Comparison of ENCODE assay signal across 9 mouse cellular contexts in genomic region chr17:79051606-79052005, GRCm38 (mm10). TPM values are rescaled to one million over a fixed set of nuclear protein-coding genes. Genes with fewer than 3 reads are reported as not detected.
DNase-seq lines count a peak whose midpoint lies in the region; ATAC-seq and TF ChIP-seq lines count a peak whose summit lies in the region.
"Had no signal": no experiment of that assay in that cellular context is flagged by ENCODE, and none has a peak within 500 bp of the region (broad histone marks: within the 10 kb centered on the region; RNA-seq: fewer than 3 reads in every experiment).

Gene Qpct (plus strand): TSS chr17:79051906.

- H3K9ac ChIP-seq in forebrain, embryonic 14.5 days (ENCODE audit: low read length): peak within 1 kb of the TSS; percentile 62
- peak within 1 kb of the TSS; percentile 11; the same call in 1 of the 2 replicates for H3K9ac ChIP-seq in limb, embryonic 15.5 days

- H3K27me3 ChIP-seq in heart, embryonic 10.5 days (ENCODE audit: insufficient read depth, poor library complexity, severe bottlenecking): peaks cover 14% of the 10 kb centered on the region
- H3K27me3 ChIP-seq in C2C12 (ENCODE audit: control insufficient read depth, insufficient read depth, insufficient read length): no peaks in the 10 kb centered on the region
- H3K27me3 ChIP-seq in forebrain, embryonic 14.5 days (replicated peaks; ENCODE audit: control insufficient read depth, insufficient read depth, low read length): no peaks in the 10 kb centered on the region
- peaks cover 27% of the 10 kb centered on the region for H3K27me3 ChIP-seq in limb, embryonic 15.5 days

- peak within 1 kb of the TSS; percentile 34 for H3ac ChIP-seq in C2C12 (ENCODE audit: control insufficient read depth, insufficient read length, low read depth)

- peak within 1 kb of the TSS; percentile 85 for H3K27ac ChIP-seq in heart, embryonic 10.5 days
- H3K27ac ChIP-seq in forebrain, embryonic 14.5 days (ENCODE audit: low read depth, low read length): 0 out of 2 replicates have a peak within 1 kb of the TSS, but pooled peaks have one; percentile 5
- H3K27ac ChIP-seq in limb, embryonic 15.5 days: no peak within 1 kb of the TSS

- no peak for TF ChIP-seq CTCF in C2C12 (IDR thresholded peaks at IDR 0.05; ENCODE audit: control insufficient read depth, insufficient read depth, insufficient read length)

- H3K4me3 ChIP-seq in heart, embryonic 10.5 days: peak within 1 kb of the TSS; percentile 75
- H3K4me3 ChIP-seq in C2C12 (ENCODE audit: insufficient read depth, poor library complexity, severe bottlenecking): no peak within 1 kb of the TSS
- peak within 1 kb of the TSS; percentile 55 for H3K4me3 ChIP-seq in forebrain, embryonic 14.5 days (ENCODE audit: low read depth, low read length)
- peak within 1 kb of the TSS; percentile 52 for H3K4me3 ChIP-seq in limb, embryonic 15.5 days

- peak within 1 kb of the TSS; percentile 86 for H3K4me2 ChIP-seq in forebrain, embryonic 14.5 days (ENCODE audit: low read length)
- H3K4me2 ChIP-seq in limb, embryonic 15.5 days: peak within 1 kb of the TSS; percentile 97

- intact Hi-C loops in left cerebral cortex, postnatal 25 days (cut with DNase I): no loop called here

- H3K9me3 ChIP-seq in heart, embryonic 10.5 days: no peaks in the 10 kb centered on the region
- no peaks in the 10 kb centered on the region for H3K9me3 ChIP-seq in forebrain, embryonic 14.5 days (replicated peaks; ENCODE audit: control insufficient read depth, low read length)
- no peaks in the 10 kb centered on the region for H3K9me3 ChIP-seq in limb, embryonic 15.5 days

- WGBS in heart, embryonic 10.5 days: 65% methylated on average over 4 of the region's 4 CpGs
- WGBS in forebrain, embryonic 14.5 days: 80% methylated on average over 4 of the region's 4 CpGs
- WGBS in limb, embryonic 15.5 days: 76% methylated on average over 4 of the region's 4 CpGs

- H3K79me3 ChIP-seq in C2C12 (ENCODE audit: low read depth): no peaks in the 10 kb centered on the region

- no peak for DNase-seq in heart, embryonic 10.5 days (ENCODE audit: low spot score)
- DNase-seq in heart, adult 18-20 months: no peak
- no peak for DNase-seq in forebrain, embryonic 14.5 days (ENCODE audit: low spot score)
- no peak for DNase-seq in ovary, postnatal 36 days (ENCODE audit: low spot score)
- DNase-seq in adrenal gland, adult (ENCODE audit: inconsistent age in 2 of 2, low spot score in 1 of 2): no peak
- DNase-seq in left cerebral cortex, postnatal 25 days (ENCODE audit: low spot score in 2 of 2): no peak

- no peaks in the 10 kb centered on the region for H3K36me3 ChIP-seq in heart, embryonic 10.5 days
- no peaks in the 10 kb centered on the region for H3K36me3 ChIP-seq in C2C12 (ENCODE audit: control insufficient read depth, insufficient read depth)
- H3K36me3 ChIP-seq in forebrain, embryonic 14.5 days (ENCODE audit: control insufficient read depth, insufficient read depth, low read length): no peaks in the 10 kb centered on the region
- no peaks in the 10 kb centered on the region for H3K36me3 ChIP-seq in limb, embryonic 15.5 days
- H3K36me3 ChIP-seq: G1E had no signal

- peaks cover 11% of the 10 kb centered on the region for H3K4me1 ChIP-seq in heart, embryonic 10.5 days
- no peaks in the 10 kb centered on the region for H3K4me1 ChIP-seq in forebrain, embryonic 14.5 days (ENCODE audit: control insufficient read depth, insufficient read depth, low read length)
- peaks cover 8% of the 10 kb centered on the region; the same call in 1 of the 2 replicates for H3K4me1 ChIP-seq in limb, embryonic 15.5 days

- H3K79me2 ChIP-seq in C2C12 (ENCODE audit: control insufficient read depth, insufficient read depth): no peaks in the 10 kb centered on the region

- no peak for ATAC-seq in forebrain, embryonic 14.5 days
- ATAC-seq in limb, embryonic 15.5 days (ENCODE audit: insufficient number of reproducible peaks, low FRiP score, low TSS enrichment, low read depth): no peak

TF ChIP-seq in C2C12, 6 proteins besides CTCF, POLR2A, EP300 and RAD21:
- no peak for TF ChIP-seq MYOG (IDR thresholded peaks at IDR 0.05; ENCODE audit: control insufficient read depth, extremely low read depth, insufficient read length)

RNA-seq across cellular contexts. Expression of gene Qpct, which starts in this region (rescaled TPM):
- polyA plus RNA-seq in heart, embryonic 10.5 days (2016; fragmentation: Nextera tagmentation; extraction: Ambion mirVana): 13.3 and 25.5 TPM in 2 replicates
- 1 to 10 TPM; 3.9 to 5.3 TPM for total RNA-seq in heart, adult 18-20 months (2021)
- 0.71 TPM for polyA plus RNA-seq in C2C12 (2012; fragmentation: generic; extraction: Trizol)
- polyA plus RNA-seq in forebrain, embryonic 14.5 days (2014; fragmentation: Nextera tagmentation; extraction: Ambion mirVana): 13.4 and 13.9 TPM in 2 replicates
- polyA plus RNA-seq in limb, embryonic 15.5 days (2015; fragmentation: Nextera tagmentation; extraction: Ambion mirVana): 14.6 and 15.6 TPM in 2 replicates
- total RNA-seq in left cerebral cortex, postnatal 25 days (2021): 10 to 100 TPM in 1 of 2 experiments, 1 to 10 TPM in 1; 9.0 to 10.5 TPM
- polyA plus RNA-seq: G1E had no signal
